Mouse (Mus musculus) kidney, embryonic 16.5 days (tissue): Measurements from ENCODE around the gene Zmiz2. TPM values are rescaled to one million over a fixed set of nuclear protein-coding genes. Genes with fewer than 3 reads are reported as not detected.

ENCODE experiments used
- ATAC-seq: fragments of 200-750 bp; cut with Nextera tagmentation; 2 replicates; pipeline ENCODE4 v1.8.0; 2017; ENCODE audit warnings: moderate TSS enrichment; ENCODE audit not compliant: low FRiP score, low TSS enrichment
- H3K27ac ChIP-seq: fragments of 300-500 bp; sonication (generic); 2 replicates; pipeline ENCODE4 v1.5.1; 2014; ENCODE audit warnings: low read length
- H3K27me3 ChIP-seq: fragments of 300-500 bp; sonication (generic); 2 replicates; pipeline ENCODE4 v1.6.1; 2014; ENCODE audit warnings: low read length, control low read depth, mixed read lengths; ENCODE audit not compliant: insufficient read depth
- H3K36me3 ChIP-seq: fragments of 300-500 bp; sonication (generic); 2 replicates; pipeline ENCODE4 v1.6.1; 2014; ENCODE audit warnings: low read length, control low read depth, mixed read lengths; ENCODE audit not compliant: insufficient read depth
- H3K4me1 ChIP-seq: fragments of 300-500 bp; sonication (generic); 2 replicates; pipeline ENCODE4 v1.6.1; 2014; ENCODE audit warnings: low read length, control low read depth, mixed read lengths; ENCODE audit not compliant: insufficient read depth
- H3K4me2 ChIP-seq: fragments of 300-500 bp; sonication (generic); replicated peaks from 2 replicates; pipeline ENCODE4 v1.6.1; 2014; ENCODE audit warnings: low read depth, low read length
- H3K4me3 ChIP-seq: fragments of 300-500 bp; sonication (generic); 2 replicates; pipeline ENCODE4 v1.5.1; 2014; ENCODE audit warnings: mild to moderate bottlenecking, low read length
- H3K9ac ChIP-seq: fragments of 300-500 bp; sonication (generic); replicated peaks from 2 replicates; pipeline ENCODE4 v1.6.1; 2014; ENCODE audit warnings: low read length
- H3K9me3 ChIP-seq: fragments of 300-500 bp; sonication (generic); 2 replicates; pipeline ENCODE4 v1.6.1; 2016; ENCODE audit warnings: low read length, control low read depth
- WGBS: fragments of 180-500 bp; shearing (Covaris S2); extraction: QIAGEN DNeasy Blood & Tissue Kit; methylation state at CpG from one replicate; pipeline ENCODE4 v1.1.7; 2014; 5-methylcytosine and 5-hydroxymethylcytosine counted together
- polyA plus RNA-seq: library from polyadenylated mRNA; unstranded; fragments of >200 nt; fragmentation: Nextera tagmentation; extraction: Ambion mirVana; gene quantifications from 2 replicates; pipeline ENCODE4 v1.2.1, GENCODE M21; 2015

Zmiz2 gene
- polyA plus RNA-seq, 1 experiment from 2014 or later: 11.7 TPM

- Histone ChIP-seq H3K4me2 (no peak overlapping the region), H3K9me3 (no peaks in the 10 kb centered on the region), H3K4me3 (no peak overlapping the region), H3K4me1 (peaks cover 12% of the 10 kb centered on the region), H3K27me3 (no peaks in the 10 kb centered on the region), H3K36me3 (peaks cover 29% of the 10 kb centered on the region), H3K27ac (no peak overlapping the region), H3K9ac (no peak overlapping the region)
- no peak for ATAC-seq
- 70% methylated on average over 1 of the region's 1 CpGs for WGBS
Observed at GRCm38 (mm10) chr11:6393866-6394265, 5.0 kb downstream of the Zmiz2 start.

- Histone ChIP-seq H3K4me1 (peaks cover 4% of the 10 kb centered on the region; the same call in 1 of the 2 replicates), H3K4me2 (no peak overlapping the region), H3K27me3 (no peaks in the 10 kb centered on the region), H3K9ac (no peak overlapping the region), H3K4me3 (no peak overlapping the region), H3K9me3 (no peaks in the 10 kb centered on the region), H3K36me3 (peaks cover 44% of the 10 kb centered on the region), H3K27ac (no peak overlapping the region)
- ATAC-seq: no peak
- 90% methylated on average over 5 of the region's 5 CpGs for WGBS
Observed at GRCm38 (mm10) chr11:6395565-6395964, 6.7 kb downstream of the Zmiz2 start.

DNA sequence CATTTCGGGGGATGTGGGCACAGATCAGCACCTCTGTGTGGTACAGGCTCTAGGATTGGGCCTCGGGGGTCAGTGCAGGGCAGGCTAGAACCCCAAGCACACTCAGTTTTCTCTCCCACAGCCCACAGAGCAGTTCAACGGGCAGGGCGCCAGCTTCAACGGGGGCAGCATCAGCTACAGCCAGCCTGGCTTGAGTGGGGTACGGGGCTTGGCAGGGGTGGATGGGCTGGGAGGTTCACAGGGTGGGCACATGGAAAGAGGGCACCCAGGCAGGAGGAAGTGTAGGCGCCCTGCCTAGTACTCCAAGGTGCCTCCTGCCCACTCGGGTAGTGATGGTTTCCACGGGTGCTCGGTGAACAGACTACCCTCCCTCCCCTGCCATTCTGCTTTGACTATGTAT lies 9.3 kb downstream of the Zmiz2 start:
- Histone ChIP-seq H3K4me3 (no peak overlapping the region), H3K9ac (no peak overlapping the region), H3K27me3 (no peaks in the 10 kb centered on the region), H3K36me3 (peaks cover 70% of the 10 kb centered on the region), H3K4me2 (no peak overlapping the region), H3K4me1 (no peaks in the 10 kb centered on the region), H3K9me3 (no peaks in the 10 kb centered on the region), H3K27ac (no peak overlapping the region)
- 92% methylated on average over 10 of the region's 10 CpGs for WGBS
- ATAC-seq: no peak

DNA sequence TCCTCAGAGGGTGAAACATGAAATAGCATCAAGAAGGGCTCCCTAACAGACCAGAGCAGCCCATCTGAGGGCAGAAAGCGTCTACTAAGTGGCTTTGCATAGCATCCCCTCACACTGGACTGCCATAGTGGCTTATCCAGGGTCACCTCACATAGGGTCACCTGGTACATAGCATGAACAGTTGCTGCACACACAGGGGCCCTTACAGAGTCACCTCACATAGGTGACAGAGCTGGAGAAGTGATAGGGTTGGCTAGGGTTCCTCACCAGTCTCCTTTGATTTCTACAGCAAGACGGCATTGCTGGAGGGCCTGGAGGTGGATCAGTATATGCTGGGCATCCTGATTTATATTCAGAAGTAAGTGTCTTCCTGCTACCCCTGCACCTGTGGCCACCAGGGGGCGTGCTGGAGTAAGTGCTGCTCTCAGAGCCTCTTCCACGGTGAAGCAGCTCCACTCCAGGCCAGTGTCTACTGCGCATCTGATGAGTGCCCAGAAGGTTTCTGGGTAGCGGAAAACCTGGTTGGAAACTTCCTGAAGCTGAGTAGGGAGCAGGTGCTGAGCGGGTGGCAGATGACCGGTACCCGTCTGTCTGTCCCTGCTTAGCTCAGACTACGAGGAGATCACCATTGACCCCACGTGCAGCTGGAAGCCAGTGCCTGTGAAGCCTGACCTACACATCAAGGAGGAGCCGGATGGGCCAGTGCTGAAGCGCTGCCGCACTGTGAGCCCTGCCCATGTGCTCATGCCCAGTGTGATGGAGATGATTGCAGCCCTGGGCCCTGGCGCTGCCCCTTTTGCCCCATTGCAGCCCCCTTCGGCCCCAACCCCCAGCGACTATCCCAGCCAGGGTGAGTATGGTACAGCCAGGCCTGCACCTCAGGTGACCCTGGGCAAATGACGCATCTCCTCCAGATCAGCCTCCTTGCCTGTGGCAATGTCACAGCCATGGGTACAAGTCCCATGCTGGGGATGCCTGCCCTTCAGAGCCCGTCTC lies 13.9 kb downstream of the Zmiz2 start:
- ATAC-seq: no peak
- H3K9me3 ChIP-seq: no peaks in the 10 kb centered on the region
- H3K27me3 ChIP-seq: no peaks in the 10 kb centered on the region
- H3K4me1 ChIP-seq: peaks cover 30% of the 10 kb centered on the region
- H3K4me2 ChIP-seq: no peak overlapping the region
- no peak overlapping the region for H3K27ac ChIP-seq
- H3K36me3 ChIP-seq: peaks cover 77% of the 10 kb centered on the region
- no peak overlapping the region for H3K4me3 ChIP-seq
- 88% methylated on average over 19 of the region's 19 CpGs for WGBS
- H3K9ac ChIP-seq: no peak overlapping the region

GRCm38 (mm10) chr11:6403830-6404405 lies 15.0 kb downstream of the Zmiz2 start:
- no peak for ATAC-seq
- no peak overlapping the region for H3K4me2 ChIP-seq
- no peak overlapping the region for H3K4me3 ChIP-seq
- H3K27me3 ChIP-seq: no peaks in the 10 kb centered on the region
- H3K9me3 ChIP-seq: no peaks in the 10 kb centered on the region
- H3K27ac ChIP-seq: no peak overlapping the region
- 92% methylated on average over 5 of the region's 5 CpGs for WGBS
- H3K36me3 ChIP-seq: peaks cover 68% of the 10 kb centered on the region
- peaks cover 30% of the 10 kb centered on the region for H3K4me1 ChIP-seq
- H3K9ac ChIP-seq: 0 out of 2 replicates have a peak overlapping the region, but pooled peaks have one; percentile 6

- ATAC-seq: peak; percentile 3; the same call in 1 of the 2 replicates
Observed at GRCm38 (mm10) chr11:6404699-6405566, 16.1 kb downstream of the Zmiz2 start.

DNA sequence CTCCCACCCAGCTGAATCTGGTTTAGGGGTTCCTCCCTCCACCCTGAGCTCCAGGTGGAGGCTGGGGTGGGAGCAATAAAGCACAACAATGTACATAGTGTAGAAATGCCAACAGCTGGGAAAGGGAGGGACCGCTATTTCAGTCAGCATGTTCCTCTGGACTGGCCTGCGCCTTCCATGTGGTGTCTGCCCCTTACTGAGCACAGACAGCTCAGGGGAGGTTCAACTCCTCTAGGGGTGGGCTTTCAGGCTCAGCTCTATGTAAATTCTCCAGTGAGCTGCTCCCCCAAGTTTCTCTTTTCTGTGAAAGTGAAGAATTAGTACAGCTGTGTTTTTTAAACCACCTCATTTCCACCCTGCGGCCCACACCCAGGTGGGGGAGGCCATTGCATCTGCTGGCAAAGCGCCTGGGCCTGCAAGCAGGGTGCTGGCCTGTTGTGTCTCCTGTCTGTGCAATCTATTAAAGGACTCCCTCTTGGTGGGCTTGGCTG lies 16.8 kb downstream of the Zmiz2 start:
- H3K4me1 ChIP-seq: peaks cover 30% of the 10 kb centered on the region
- H3K9me3 ChIP-seq: no peaks in the 10 kb centered on the region
- H3K4me3 ChIP-seq: no peak overlapping the region
- H3K27ac ChIP-seq: peak overlapping the region; percentile 86
- 28% methylated on average over 3 of the region's 4 CpGs for WGBS
- H3K27me3 ChIP-seq: no peaks in the 10 kb centered on the region
- ATAC-seq: peak; percentile 39
- H3K9ac ChIP-seq: peak overlapping the region; percentile 44
- no peak overlapping the region for H3K4me2 ChIP-seq
- H3K36me3 ChIP-seq: peaks cover 53% of the 10 kb centered on the region

More at GRCm38 (mm10) chr11:6404699-6405566, 16.1 kb downstream of the Zmiz2 start:
- Histone ChIP-seq H3K4me3 (no peak overlapping the region), H3K36me3 (peaks cover 59% of the 10 kb centered on the region), H3K27ac (peak overlapping the region; percentile 86), H3K4me1 (peaks cover 30% of the 10 kb centered on the region), H3K27me3 (no peaks in the 10 kb centered on the region), H3K9me3 (no peaks in the 10 kb centered on the region), H3K4me2 (no peak overlapping the region), H3K9ac (peak overlapping the region; percentile 44)
- 80% methylated on average over 9 of the region's 9 CpGs for whole genome bisulfite sequencing

DNA sequence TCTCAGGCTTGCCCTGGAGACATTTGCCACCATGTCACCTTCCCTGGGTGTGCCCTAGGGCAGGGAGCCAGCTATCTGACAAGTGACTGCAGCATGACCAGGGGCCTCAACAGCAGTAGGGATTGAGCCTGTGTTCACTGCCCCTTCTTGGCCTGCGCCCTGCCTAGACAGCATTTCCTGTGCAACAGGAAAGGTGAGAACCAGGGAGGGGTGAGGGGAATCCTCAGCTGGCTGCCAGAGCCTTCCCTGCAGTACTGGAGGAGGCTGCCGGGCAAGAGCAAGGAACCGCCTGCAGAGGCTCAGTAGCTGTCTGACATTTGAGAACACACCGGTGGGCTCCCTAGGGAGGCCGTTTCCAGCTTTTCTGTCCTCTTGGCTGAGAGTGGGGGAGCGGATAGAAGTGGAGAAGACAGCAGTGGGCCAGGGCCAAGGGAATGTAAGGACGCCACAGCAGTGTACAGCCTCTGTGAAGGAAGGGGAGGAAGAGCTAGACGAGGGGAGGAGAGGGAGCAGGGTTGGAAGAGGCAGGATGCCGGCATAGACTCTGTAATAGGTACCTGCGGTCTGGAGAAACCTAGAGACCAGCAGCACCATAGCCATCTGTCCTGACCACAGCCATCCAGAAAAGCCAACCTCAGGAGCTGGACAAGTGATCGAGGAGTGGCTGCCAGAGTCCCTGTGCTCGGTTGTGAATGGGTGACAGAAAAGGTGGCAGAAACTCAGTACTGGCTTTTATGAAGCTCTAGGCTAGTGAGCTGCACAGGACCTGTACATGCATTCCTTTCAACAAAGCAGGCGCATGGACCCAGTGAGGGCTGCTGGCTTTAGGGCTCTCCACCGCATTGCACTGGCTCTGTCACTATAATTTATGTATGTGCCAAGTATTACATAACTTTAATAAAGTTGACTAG lies 17.6 kb downstream of the Zmiz2 start:
- WGBS: 17% methylated on average over 14 of the region's 14 CpGs
- Histone ChIP-seq H3K4me3 (no peak overlapping the region), H3K4me1 (peaks cover 30% of the 10 kb centered on the region), H3K27me3 (no peaks in the 10 kb centered on the region), H3K9ac (peak overlapping the region; percentile 12; the same call in 1 of the 2 replicates), H3K4me2 (peak overlapping the region; percentile 36), H3K27ac (peak overlapping the region; percentile 86), H3K36me3 (peaks cover 44% of the 10 kb centered on the region), H3K9me3 (no peaks in the 10 kb centered on the region)
- ATAC-seq: peak; percentile 85
